Mouse (Mus musculus): ENCODE data around the gene Smc5. TPM values are rescaled to one million over a fixed set of nuclear protein-coding genes. Genes with fewer than 3 reads are reported as not detected.

Gene Smc5
- polyA plus RNA-seq, 1 experiment from 2014 or later, result 50.2 TPM

DNA sequence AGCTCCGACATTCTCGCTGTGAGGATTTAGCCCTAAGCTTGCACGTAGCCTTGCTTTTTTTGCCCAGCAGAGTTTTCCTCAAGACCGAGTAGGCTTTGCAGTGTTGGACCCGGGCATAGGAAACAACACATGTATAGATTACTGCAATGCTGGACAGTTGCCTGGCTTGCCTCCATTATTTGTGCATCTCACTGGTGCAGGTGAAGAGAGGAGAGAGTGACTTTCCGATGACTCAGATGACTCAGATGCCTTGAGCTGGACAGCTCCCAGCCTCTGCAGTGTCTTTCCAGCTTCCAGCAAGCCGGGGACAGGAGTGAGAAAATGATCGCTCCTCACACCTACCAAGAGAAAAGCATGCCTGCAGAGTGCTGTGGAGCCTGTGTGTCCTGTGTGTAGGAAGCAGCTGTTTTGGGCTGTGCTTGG is 111.3 kb downstream of the Smc5 start:
- WGBS, result 19% methylated on average over 8 of the region's 8 CpGs
- peak; percentile 35 for DNase-seq (ENCODE audit: low spot score)
- peaks cover 18% of the 10 kb centered on the region for H3K4me1 ChIP-seq
- no peaks in the 10 kb centered on the region for H3K27me3 ChIP-seq (replicated peaks; ENCODE audit: low read depth, poor library complexity, severe bottlenecking)
- H3K27ac ChIP-seq (replicated peaks), result no peak overlapping the region
- no peaks in the 10 kb centered on the region for H3K9me3 ChIP-seq
- H3K36me3 ChIP-seq (replicated peaks), result no peaks in the 10 kb centered on the region
- H3K4me3 ChIP-seq, result no peak overlapping the region

DNA sequence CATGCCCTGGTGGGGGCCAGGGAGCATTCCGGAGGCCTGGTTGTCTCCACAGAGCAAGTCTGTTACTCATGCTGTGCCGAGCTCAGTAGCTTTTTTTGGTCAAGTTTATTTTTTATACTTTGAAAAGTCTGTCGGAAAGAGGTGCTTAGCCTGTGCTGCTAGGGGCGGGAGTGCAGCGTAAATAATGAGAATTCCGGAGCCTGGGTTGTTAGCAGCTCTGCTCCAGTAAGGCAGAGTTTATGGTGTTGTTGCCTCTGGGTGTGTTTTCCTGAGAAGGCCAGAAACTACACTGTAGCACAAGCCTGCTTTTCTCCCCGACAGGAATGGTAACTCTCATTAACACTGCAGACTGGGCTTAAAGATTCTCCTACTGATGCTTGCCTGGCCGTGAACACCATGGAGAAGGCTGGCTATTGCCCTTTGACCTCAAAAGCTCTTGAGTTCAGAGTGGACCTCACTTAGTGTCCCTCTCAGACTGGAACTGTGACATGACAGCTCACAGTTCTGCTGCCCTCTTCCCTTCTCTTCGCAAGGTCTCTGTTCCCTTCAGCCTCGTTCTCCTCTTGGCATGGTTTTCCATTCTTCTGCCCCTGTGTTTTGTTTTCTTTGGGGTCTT is 113.8 kb downstream of the Smc5 start:
- H3K27ac ChIP-seq (replicated peaks), result no peak overlapping the region
- DNase-seq (ENCODE audit: low spot score), result no peak
- H3K9me3 ChIP-seq, result no peaks in the 10 kb centered on the region
- no peaks in the 10 kb centered on the region for H3K36me3 ChIP-seq (replicated peaks)
- WGBS, result 71% methylated on average over 10 of the region's 10 CpGs
- no peaks in the 10 kb centered on the region for H3K27me3 ChIP-seq (replicated peaks; ENCODE audit: low read depth, poor library complexity, severe bottlenecking)
- no peak overlapping the region for H3K4me3 ChIP-seq
- peaks cover 18% of the 10 kb centered on the region for H3K4me1 ChIP-seq

Other genes starting within 250 kb of the Smc5 start
- 0.79 and 0.96 TPM in 2 replicates for gene Klf9, start 132.7 kb downstream of the Smc5 start, polyA plus RNA-seq (2016; fragmentation: Nextera tagmentation; extraction: Ambion mirVana)
- gene Mamdc2, start 174.5 kb upstream of the Smc5 start, polyA plus RNA-seq (2016; fragmentation: Nextera tagmentation; extraction: Ambion mirVana), result 0.98 and 1.2 TPM in 2 replicates